Mouse (Mus musculus): ENCODE measurements around the gene Cd83. TPM values are rescaled to one million over a fixed set of nuclear protein-coding genes. Genes with fewer than 3 reads are reported as not detected.

Gene Cd83
- polyA plus RNA-seq, 1 experiment from 2014 or later = 2.1 TPM

DNA sequence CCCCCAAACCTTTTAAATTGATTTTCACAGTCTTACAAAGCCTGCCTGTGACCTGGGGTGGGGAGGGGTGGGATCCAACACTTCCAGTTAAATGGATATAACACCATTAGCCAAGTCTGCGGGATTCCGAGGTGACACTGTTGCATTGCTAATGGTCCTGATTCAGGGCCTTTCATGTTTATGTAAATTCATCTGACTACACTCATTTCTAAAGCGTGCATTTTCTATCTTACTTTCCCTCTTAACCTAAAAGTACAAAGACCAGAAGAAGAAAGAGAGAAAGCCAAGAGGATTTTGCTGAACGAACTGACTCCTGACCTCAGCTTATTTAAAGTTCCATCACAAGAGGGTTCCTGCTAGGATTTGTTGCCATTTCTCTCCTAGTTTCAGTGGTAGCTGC, 53.2 kb downstream of the Cd83 start:
- ATAC-seq (ENCODE audit: low read depth) = no peak
- no peak overlapping the region for H3K9ac ChIP-seq (ENCODE audit: low read depth, low read length)
- no peaks in the 10 kb centered on the region for H3K36me3 ChIP-seq (ENCODE audit: control insufficient read depth, insufficient read depth)
- WGBS (ENCODE audit: insufficient replicate concordance) = 61% methylated on average over 4 of the region's 4 CpGs
- H3K9me3 ChIP-seq (replicated peaks; ENCODE audit: control insufficient read depth, low read length) = no peaks in the 10 kb centered on the region
- H3K27ac ChIP-seq (ENCODE audit: low read length) = no peak overlapping the region
- H3K4me1 ChIP-seq (ENCODE audit: control insufficient read depth, low read depth, low read length) = no peaks in the 10 kb centered on the region
- H3K27me3 ChIP-seq (ENCODE audit: control insufficient read depth, insufficient read depth, low read depth, low read length) = no peaks in the 10 kb centered on the region
- no peak overlapping the region for H3K4me3 ChIP-seq (ENCODE audit: low read depth, low read length)
- H3K4me2 ChIP-seq (ENCODE audit: low read depth, low read length) = no peak overlapping the region

DNA sequence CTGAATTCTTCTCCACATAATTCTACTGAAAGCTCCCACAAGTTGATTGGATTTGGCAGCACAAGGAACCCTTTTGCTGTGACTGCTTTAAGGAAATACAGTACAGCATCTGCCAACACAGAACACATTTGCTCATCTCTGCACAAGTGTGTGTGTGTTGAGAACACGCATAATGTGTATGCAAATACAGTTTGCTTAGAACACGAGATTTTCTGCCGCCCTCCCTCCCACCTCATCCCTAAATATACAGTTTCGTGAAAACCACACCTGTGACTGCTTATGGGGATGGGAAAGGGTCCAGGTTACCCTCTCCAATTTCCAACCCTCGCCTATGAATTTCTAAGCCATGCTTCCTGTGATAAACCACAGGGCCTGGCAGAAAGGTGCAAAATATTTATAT, 60.6 kb downstream of the Cd83 start:
- no peak overlapping the region for H3K4me3 ChIP-seq (ENCODE audit: low read depth, low read length)
- no peak overlapping the region for H3K27ac ChIP-seq (ENCODE audit: low read length)
- H3K4me2 ChIP-seq (ENCODE audit: low read depth, low read length) = no peak overlapping the region
- H3K9me3 ChIP-seq (replicated peaks; ENCODE audit: control insufficient read depth, low read length) = no peaks in the 10 kb centered on the region
- 60% methylated on average over 5 of the region's 5 CpGs for WGBS (ENCODE audit: insufficient replicate concordance)
- H3K4me1 ChIP-seq (ENCODE audit: control insufficient read depth, low read depth, low read length) = no peaks in the 10 kb centered on the region
- no peak for ATAC-seq (ENCODE audit: low read depth)
- no peak overlapping the region for H3K9ac ChIP-seq (ENCODE audit: low read depth, low read length)
- H3K36me3 ChIP-seq (ENCODE audit: control insufficient read depth, insufficient read depth) = no peaks in the 10 kb centered on the region
- no peaks in the 10 kb centered on the region for H3K27me3 ChIP-seq (ENCODE audit: control insufficient read depth, insufficient read depth, low read depth, low read length)

DNA sequence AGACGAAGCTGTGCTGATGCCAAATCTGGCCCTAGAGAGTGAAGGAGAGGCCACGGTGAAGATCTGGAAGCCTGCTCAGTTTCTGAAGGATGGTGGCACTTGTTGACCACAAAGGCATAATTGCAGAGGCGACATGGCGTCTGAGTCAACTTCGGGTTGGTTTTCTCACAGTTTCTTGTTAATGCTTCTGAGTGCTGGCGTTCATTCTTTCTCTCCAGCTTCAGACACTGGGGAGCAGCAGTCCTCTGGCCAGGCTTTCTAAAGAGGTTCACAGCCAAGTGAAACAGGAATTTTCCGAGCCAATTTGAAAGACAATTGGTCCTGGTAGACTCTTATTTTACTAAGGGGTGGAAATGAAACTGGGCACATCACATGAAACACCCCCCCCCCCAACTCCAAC, 62.6 kb downstream of the Cd83 start:
- no peaks in the 10 kb centered on the region for H3K27me3 ChIP-seq (ENCODE audit: control insufficient read depth, insufficient read depth, low read depth, low read length)
- no peaks in the 10 kb centered on the region for H3K4me1 ChIP-seq (ENCODE audit: control insufficient read depth, low read depth, low read length)
- H3K9ac ChIP-seq (ENCODE audit: low read depth, low read length) = no peak overlapping the region
- no peak overlapping the region for H3K27ac ChIP-seq (ENCODE audit: low read length)
- ATAC-seq (ENCODE audit: low read depth) = no peak
- H3K4me3 ChIP-seq (ENCODE audit: low read depth, low read length) = no peak overlapping the region
- WGBS (ENCODE audit: insufficient replicate concordance) = 63% methylated on average over 7 of the region's 7 CpGs
- no peaks in the 10 kb centered on the region for H3K9me3 ChIP-seq (replicated peaks; ENCODE audit: control insufficient read depth, low read length)
- no peaks in the 10 kb centered on the region for H3K36me3 ChIP-seq (ENCODE audit: control insufficient read depth, insufficient read depth)
- H3K4me2 ChIP-seq (ENCODE audit: low read depth, low read length) = no peak overlapping the region

DNA sequence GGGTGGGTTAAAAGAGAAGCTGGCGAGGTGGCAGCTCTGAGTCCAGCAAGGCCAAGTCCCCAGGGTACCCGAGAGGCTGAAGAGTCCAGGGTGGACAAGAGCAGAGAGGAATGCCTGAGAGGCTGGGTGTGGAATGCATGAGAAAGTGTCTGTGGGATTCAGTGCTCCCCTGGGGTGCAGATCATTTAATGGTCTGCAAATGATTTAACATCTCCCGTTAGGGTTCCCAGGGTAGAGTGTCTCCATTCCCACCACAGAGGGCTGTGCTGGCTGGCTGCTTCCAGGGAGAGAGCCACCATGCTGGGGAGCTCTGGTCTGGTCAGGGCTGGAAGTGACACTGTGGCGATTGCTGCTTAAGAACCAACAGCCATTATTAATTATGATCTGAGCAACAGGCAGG, 65.2 kb downstream of the Cd83 start:
- no peaks in the 10 kb centered on the region for H3K27me3 ChIP-seq (ENCODE audit: control insufficient read depth, insufficient read depth, low read depth, low read length)
- H3K9ac ChIP-seq (ENCODE audit: low read depth, low read length) = no peak overlapping the region
- H3K4me3 ChIP-seq (ENCODE audit: low read depth, low read length) = no peak overlapping the region
- H3K4me2 ChIP-seq (ENCODE audit: low read depth, low read length) = no peak overlapping the region
- WGBS (ENCODE audit: insufficient replicate concordance) = 36% methylated on average over 4 of the region's 4 CpGs
- no peaks in the 10 kb centered on the region for H3K9me3 ChIP-seq (replicated peaks; ENCODE audit: control insufficient read depth, low read length)
- no peak overlapping the region for H3K27ac ChIP-seq (ENCODE audit: low read length)
- no peaks in the 10 kb centered on the region for H3K4me1 ChIP-seq (ENCODE audit: control insufficient read depth, low read depth, low read length)
- H3K36me3 ChIP-seq (ENCODE audit: control insufficient read depth, insufficient read depth) = no peaks in the 10 kb centered on the region
- no peak for ATAC-seq (ENCODE audit: low read depth)

DNA sequence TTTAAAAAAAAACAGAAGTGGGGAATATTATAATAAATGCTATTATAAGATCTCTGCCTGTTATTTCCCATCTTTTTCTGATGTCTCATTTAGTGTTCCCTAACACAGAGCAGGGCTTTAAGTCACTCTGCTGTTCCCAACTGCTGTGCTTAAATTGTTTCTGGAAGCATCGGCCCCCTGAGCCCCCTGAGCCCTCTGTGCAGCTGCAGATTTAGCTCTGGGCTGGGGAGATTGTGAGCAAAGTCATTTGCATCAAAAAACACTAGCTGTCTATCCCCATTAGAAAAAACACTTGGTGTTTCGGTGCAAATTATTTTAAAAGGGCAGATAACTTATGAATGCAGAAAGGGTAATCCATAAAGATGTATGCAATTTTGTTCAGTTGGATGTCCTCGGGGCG, 66.5 kb downstream of the Cd83 start:
- 57% methylated on average over 4 of the region's 4 CpGs for WGBS (ENCODE audit: insufficient replicate concordance)
- H3K4me1 ChIP-seq (ENCODE audit: control insufficient read depth, low read depth, low read length) = no peaks in the 10 kb centered on the region

More for the DNA sequence above, 66.5 kb downstream of the Cd83 start:
- ATAC-seq (ENCODE audit: low read depth) = no peak
- H3K4me2 ChIP-seq (ENCODE audit: low read depth, low read length) = no peak overlapping the region
- no peak overlapping the region for H3K27ac ChIP-seq (ENCODE audit: low read length)
- no peaks in the 10 kb centered on the region for H3K36me3 ChIP-seq (ENCODE audit: control insufficient read depth, insufficient read depth)
- no peak overlapping the region for H3K4me3 ChIP-seq (ENCODE audit: low read depth, low read length)
- no peaks in the 10 kb centered on the region for H3K27me3 ChIP-seq (ENCODE audit: control insufficient read depth, insufficient read depth, low read depth, low read length)
- no peak overlapping the region for H3K9ac ChIP-seq (ENCODE audit: low read depth, low read length)
- H3K9me3 ChIP-seq (replicated peaks; ENCODE audit: control insufficient read depth, low read length) = no peaks in the 10 kb centered on the region

Other genes with a start within 250 kb of the Cd83 start
- gene Mcur1, start 224.6 kb upstream of the Cd83 start, polyA plus RNA-seq (2015; fragmentation: Nextera tagmentation; extraction: Ambion mirVana) = 4.9 and 5.4 TPM in 2 replicates
- not detected in 2 replicates for gene Rnf182, start 169.1 kb upstream of the Cd83 start, polyA plus RNA-seq (2015; fragmentation: Nextera tagmentation; extraction: Ambion mirVana)